Mouse (Mus musculus) cortical plate, adult 2 months (tissue): ENCODE data around the gene Map3k13.

Experiments used
- CTCF ChIP-seq: fragments of 200-500 bp; IDR thresholded peaks from 2 replicates; pipeline ENCODE4 v1.5.1; 2011; ENCODE audit warnings: mild to moderate bottlenecking, control low read depth, low read length; ENCODE audit not compliant: insufficient read depth; ENCODE audit errors: extremely low read depth
- POLR2A ChIP-seq: fragments of 200-500 bp; IDR thresholded peaks from 2 replicates; pipeline ENCODE4 v1.6.1; 2011; ENCODE audit warnings: mild to moderate bottlenecking, low read length, control low read depth; ENCODE audit not compliant: insufficient read depth; ENCODE audit errors: extremely low read depth

GRCm38 (mm10) chr16:21858163-21858562 is 64.0 kb downstream of the Map3k13 start:
- TF ChIP-seq CTCF, result no peak
- no peak for TF ChIP-seq POLR2A
